Mouse (Mus musculus): ENCODE measurements at regions not wholly inside any gene's neighbourhood (a gene's known extent, or its start where the extent isn't known, plus 50 kb on each side); places are given as distances from the start of the nearest gene placed in this dataset.
A peak's percentile ranks its signal among the peaks of the same experiment; 100 is the strongest.

- TF ChIP-seq RAD21 (IDR thresholded peaks at IDR 0.05; ENCODE audit: low read depth, low read length): peak; percentile 33
- no peak for TF ChIP-seq POLR2A (IDR thresholded peaks at IDR 0.05; ENCODE audit: low read depth, low read length)
- TF ChIP-seq MEF2A (IDR thresholded peaks at IDR 0.05; ENCODE audit: borderline replicate concordance, low read depth, low read length): no peak
- no peak for TF ChIP-seq MAX (IDR thresholded peaks at IDR 0.05; ENCODE audit: low read length)
- TF ChIP-seq CTCF (conservative IDR thresholded peaks at IDR 0.05 in 1 of 2, IDR thresholded peaks at IDR 0.05 in 1 of 2; ENCODE audit: low read depth in 2 of 2, low read length in 2 of 2): peak; percentile 69 to 76
- TF ChIP-seq USF1 (IDR thresholded peaks at IDR 0.05; ENCODE audit: low read depth, low read length): no peak
- TF ChIP-seq ZC3H11A (IDR thresholded peaks at IDR 0.05; ENCODE audit: low read depth, low read length): no peak
- no peak for TF ChIP-seq ZMIZ1 (IDR thresholded peaks at IDR 0.05; ENCODE audit: low read depth, low read length)
- TF ChIP-seq BHLHE40 (IDR thresholded peaks at IDR 0.05; ENCODE audit: low read depth, low read length): no peak
Measured at GRCm38 (mm10) chr12:98342158-98342557, 73.7 kb downstream of the Gpr65 start.
